Mouse (Mus musculus): ENCODE results near the gene Gm17581.

DNA sequence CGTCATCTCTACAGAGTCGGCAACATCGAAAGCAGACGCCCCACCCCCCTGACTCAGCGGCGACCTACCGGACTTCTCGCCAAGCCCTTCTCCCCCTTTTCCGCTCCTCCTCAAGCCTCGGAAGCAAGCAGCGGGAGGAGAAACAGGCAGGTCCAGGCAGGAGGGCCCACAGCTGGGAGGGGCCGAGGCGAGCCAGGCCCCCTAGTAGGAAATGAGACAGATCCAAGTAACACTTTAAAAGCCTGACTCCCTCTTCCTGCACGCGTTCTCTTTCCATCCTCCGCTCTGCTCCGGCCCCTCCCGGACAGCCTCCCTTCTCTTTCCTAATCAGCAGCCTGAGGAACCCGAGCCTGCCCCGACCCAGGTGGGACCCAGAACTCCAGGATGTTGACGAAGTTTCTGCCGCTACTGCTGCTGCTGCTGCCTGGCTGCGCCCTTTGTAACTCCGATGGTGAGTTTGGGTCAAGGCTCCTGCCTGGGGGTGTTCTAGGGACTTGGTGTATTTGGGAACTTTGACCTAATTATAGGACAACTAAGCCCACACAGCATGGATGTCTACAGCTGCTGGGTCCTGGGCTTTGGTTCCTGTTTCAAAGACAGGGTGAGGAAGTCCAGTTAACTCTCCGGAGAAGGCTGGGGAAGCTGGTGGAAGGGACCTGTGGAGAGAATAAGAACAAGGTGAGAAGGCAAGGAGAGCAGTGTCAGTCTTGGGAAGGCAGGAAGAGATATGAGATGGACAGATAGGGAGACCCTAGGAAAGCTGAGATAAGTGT is 15.5 kb upstream of the Gm17581 start, which contains the start of gene Procr:
- TF ChIP-seq CTCF (IDR thresholded peaks at IDR 0.05; ENCODE audit: low read depth, low read length) = no peak
- TF ChIP-seq EP300 (IDR thresholded peaks at IDR 0.05; ENCODE audit: insufficient read depth, low read depth, low read length) = no peak
- TF ChIP-seq POLR2A (IDR thresholded peaks at IDR 0.05; ENCODE audit: insufficient read depth, low read length) = no peak

All from ES-Bruce4 (cell line).